In genomic region chr6:92871813-92872212, GRCm38 (mm10) we compare ENCODE assay signal across 19 mouse cellular contexts. TPM values are rescaled to one million over a fixed set of nuclear protein-coding genes. Genes with fewer than 3 reads are reported as not detected.
"Had no signal": no experiment of that assay in that cellular context is flagged by ENCODE, and none has a peak within 500 bp of the region (broad histone marks: within the 10 kb centered on the region; RNA-seq: fewer than 3 reads in every experiment).

No protein-coding gene starts in this region.

- H3K9ac ChIP-seq: limb, embryonic 13.5 days; liver, embryonic 12.5 days; liver, embryonic 15.5 days; stomach, embryonic 15.5 days had no signal

- H3K4me2 ChIP-seq: limb, embryonic 13.5 days; liver, embryonic 12.5 days; liver, embryonic 15.5 days; midbrain, embryonic 11.5 days; stomach, embryonic 15.5 days had no signal

- H3K9me3 ChIP-seq: limb, embryonic 13.5 days; liver, embryonic 12.5 days; liver, embryonic 15.5 days; stomach, embryonic 15.5 days had no signal

- H3K36me3 ChIP-seq: liver, embryonic 12.5 days; liver, embryonic 15.5 days had no signal

- H3K4me3 ChIP-seq: limb, embryonic 13.5 days; liver, embryonic 12.5 days; liver, embryonic 15.5 days; stomach, embryonic 15.5 days had no signal

- ATAC-seq: hindbrain, postnatal 0 days; inflammation-experienced regulatory T-cells, adult 6 months; intestine, embryonic 16.5 days; liver, embryonic 12.5 days had no signal

- H3K27ac ChIP-seq: hindbrain, postnatal 0 days; kidney, postnatal 0 days; limb, embryonic 13.5 days; liver, embryonic 12.5 days; liver, embryonic 15.5 days; stomach, embryonic 15.5 days had no signal

- DNase-seq: kidney, adult 18-20 months; left cerebral cortex, postnatal 4 days; liver; midbrain, embryonic 14.5 days; right cerebral cortex, postnatal 25 days; spleen, adult 18-20 months; thymus, postnatal 25 days had no signal

- H3K27me3 ChIP-seq: limb, embryonic 13.5 days; liver, embryonic 12.5 days; liver, embryonic 15.5 days; stomach, embryonic 15.5 days had no signal

- H3K4me1 ChIP-seq: liver, embryonic 15.5 days had no signal

RNA-seq across cellular contexts. Expression of gene Gm15737, which starts 2.7 kb away (rescaled TPM):
- polyA plus RNA-seq: hindbrain, postnatal 0 days; inflammation-experienced regulatory T-cells, adult 6 months; intestine, embryonic 16.5 days; liver, embryonic 12.5 days; liver, embryonic 15.5 days; midbrain, embryonic 11.5 days; midbrain, embryonic 14.5 days; midbrain, postnatal 0 days; neural tube, embryonic 11.5 days; thymus, postnatal 0 days had no signal

RNA-seq across cellular contexts. Expression of gene A730049H05Rik, which starts 55.5 kb away (rescaled TPM):
- polyA plus RNA-seq: liver, embryonic 15.5 days; neural tube, embryonic 11.5 days had no signal
